Comparison of ENCODE assay signal across 12 mouse cellular contexts in genomic region chr15:62216688-62217477, GRCm38 (mm10).
A peak's percentile ranks its signal among the peaks of the same experiment; 100 is the strongest.
DNase-seq lines count a peak whose midpoint lies in the region; ATAC-seq lines count a peak whose summit lies in the region.
"Had no signal": no experiment of that assay in that cellular context is flagged by ENCODE, and none has a peak within 500 bp of the region (broad histone marks: within the 10 kb centered on the region; RNA-seq: fewer than 3 reads in every experiment).

No protein-coding gene starts in this region.

- no peak for ATAC-seq in liver, embryonic 12.5 days
- ATAC-seq in liver, embryonic 15.5 days (ENCODE audit: insufficient read depth): no peak
- ATAC-seq: forebrain, postnatal 0 days; Patski had no signal

- H3K4me1 ChIP-seq in liver, embryonic 12.5 days: peaks cover 79% of the 10 kb centered on the region
- peaks cover 68% of the 10 kb centered on the region for H3K4me1 ChIP-seq in liver, embryonic 15.5 days (replicated peaks)
- H3K4me1 ChIP-seq: lung, embryonic 15.5 days had no signal

- no peak overlapping the region for H3K4me2 ChIP-seq in liver, embryonic 12.5 days
- H3K4me2 ChIP-seq in liver, embryonic 15.5 days: no peak overlapping the region
- H3K4me2 ChIP-seq: lung, embryonic 15.5 days had no signal

- H3K27me3 ChIP-seq in liver, embryonic 12.5 days (replicated peaks): no peaks in the 10 kb centered on the region
- H3K27me3 ChIP-seq in liver, embryonic 15.5 days: no peaks in the 10 kb centered on the region
- H3K27me3 ChIP-seq: lung, embryonic 15.5 days; Patski had no signal

- no peaks in the 10 kb centered on the region for H3K9me3 ChIP-seq in liver, embryonic 12.5 days (replicated peaks)
- H3K9me3 ChIP-seq in liver, embryonic 15.5 days (replicated peaks): no peaks in the 10 kb centered on the region
- H3K9me3 ChIP-seq: lung, embryonic 15.5 days had no signal

- peak; percentile 64 for DNase-seq in adrenal gland, adult 2 months
- DNase-seq in adrenal gland, adult 18-20 months (ENCODE audit: low spot score in 2 of 2): no peak
- no peak for DNase-seq in liver
- peak; percentile 39 for DNase-seq in embryo, embryonic 9.5 days (ENCODE audit: extremely low spot score)
- DNase-seq in c-Kit-positive CD71-positive TER-119-positive erythroid progenitor cells, embryonic 14.5 days (ENCODE audit: low spot score): no peak
- no peak for DNase-seq in urinary bladder, postnatal 25 days (ENCODE audit: low spot score)
- DNase-seq: forebrain, postnatal 0 days; kidney, adult 11 months had no signal

- H3K27ac ChIP-seq in liver, embryonic 12.5 days: peak overlapping the region; percentile 75
- peak overlapping the region; percentile 14 for H3K27ac ChIP-seq in liver, embryonic 15.5 days (replicated peaks)
- H3K27ac ChIP-seq: lung, embryonic 15.5 days had no signal

- 85% methylated on average over 8 of the region's 8 CpGs for WGBS in liver, embryonic 12.5 days (ENCODE audit: insufficient replicate concordance)
- WGBS in liver, embryonic 15.5 days (ENCODE audit: insufficient replicate concordance): 76% methylated on average over 8 of the region's 8 CpGs

- H3K9ac ChIP-seq in liver, embryonic 12.5 days: peak overlapping the region; percentile 55; the same call in 1 of the 2 replicates
- H3K9ac ChIP-seq in liver, embryonic 15.5 days: no peak overlapping the region
- H3K9ac ChIP-seq: forebrain, postnatal 0 days; lung, embryonic 15.5 days had no signal

- no peak overlapping the region for H3K4me3 ChIP-seq in liver, embryonic 12.5 days
- no peak overlapping the region for H3K4me3 ChIP-seq in liver, embryonic 15.5 days (replicated peaks)
- H3K4me3 ChIP-seq: lung, embryonic 15.5 days had no signal

- peaks cover 22% of the 10 kb centered on the region for H3K36me3 ChIP-seq in liver, embryonic 12.5 days
- H3K36me3 ChIP-seq in liver, embryonic 15.5 days (replicated peaks): peaks cover 12% of the 10 kb centered on the region
- H3K36me3 ChIP-seq: lung, embryonic 15.5 days had no signal

Comparison
In these comparisons a context has a peak if more than half of its experiments do, and no peak if none do; other contexts are left out.
1. DNase-seq: peak in adrenal gland, adult 2 months (single experiment) and embryo, embryonic 9.5 days (single experiment); none in adrenal gland, adult 18-20 months (0 of 2), liver (single experiment), c-Kit-positive CD71-positive TER-119-positive erythroid progenitor cells, embryonic 14.5 days (single experiment) and urinary bladder, postnatal 25 days (single experiment).